Mouse (Mus musculus) layer of hippocampus, adult 8-10 months (tissue): ENCODE data around the gene Myh10. TPM values are rescaled to one million over a fixed set of nuclear protein-coding genes. Genes with fewer than 3 reads are reported as not detected.

Experiments
- DNase-seq, 2 experiments: peaks; one replicate each; pipeline ENCODE4 v3.0.0; 2022; ENCODE audit warnings: low spot score in 2 of 2
- total RNA-seq, 4 experiments: library from RNA; stranded (reverse); gene quantifications; 2 replicates each; pipeline ENCODE4 v1.2.4; 2022

Myh10 gene
- total RNA-seq, 4 experiments from 2014 or later: 139 to 165 (median 152) TPM

DNA sequence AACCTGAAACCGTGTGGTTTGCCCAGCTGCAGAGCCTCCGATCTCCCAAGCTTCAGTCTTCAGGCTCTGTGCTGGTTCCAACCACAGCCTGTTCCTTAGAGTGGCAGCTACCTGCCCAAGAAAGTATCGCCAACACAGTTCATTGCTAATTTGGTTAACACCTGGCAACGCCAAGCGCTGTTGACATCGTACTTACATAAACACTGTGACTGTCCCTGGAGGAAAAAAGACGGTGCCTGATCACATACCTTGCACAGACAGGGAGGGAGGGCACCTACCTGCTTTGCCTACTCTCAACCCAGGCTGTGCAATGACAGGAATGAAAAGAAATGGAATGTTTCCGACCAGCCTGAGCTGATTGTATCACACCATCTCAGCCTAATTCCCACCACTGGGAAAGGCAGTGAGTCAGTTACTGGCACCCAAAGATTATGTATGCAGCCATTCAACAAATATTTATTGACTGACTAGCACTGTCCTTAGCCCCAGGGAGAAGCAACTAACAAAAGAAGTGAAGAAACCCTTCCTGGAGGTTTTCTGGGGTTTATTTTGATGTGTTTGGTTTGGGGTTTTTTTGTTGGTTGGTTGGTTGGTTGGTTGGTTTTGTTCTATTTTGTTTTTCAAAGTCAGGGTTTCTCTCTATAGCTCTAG is 168.7 kb downstream of the Myh10 start:
- no peak for DNase-seq

DNA sequence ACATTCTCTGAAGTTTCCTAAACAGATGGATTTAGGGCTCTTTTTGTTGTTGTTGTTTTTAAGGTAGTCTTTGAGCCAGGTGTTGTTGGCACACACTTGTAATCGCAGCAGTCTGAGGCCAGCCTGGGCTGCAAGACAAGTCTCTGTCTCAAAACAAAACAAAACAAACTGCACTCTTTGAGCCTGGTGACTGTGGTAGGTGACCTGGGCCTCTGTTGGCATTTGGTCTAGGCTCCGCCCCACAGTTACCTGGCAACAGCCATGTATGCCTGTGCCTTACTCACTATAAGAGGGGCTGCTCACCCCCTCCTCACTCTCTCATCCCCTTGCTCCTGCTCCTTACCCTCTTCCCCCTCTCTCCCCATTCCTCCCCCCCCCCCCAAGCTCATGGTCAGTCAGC is 170.9 kb downstream of the Myh10 start:
- DNase-seq: no peak

GRCm38 (mm10) chr11:68863631-68864091 is 172.3 kb downstream of the Myh10 start:
- no peak for DNase-seq

DNA sequence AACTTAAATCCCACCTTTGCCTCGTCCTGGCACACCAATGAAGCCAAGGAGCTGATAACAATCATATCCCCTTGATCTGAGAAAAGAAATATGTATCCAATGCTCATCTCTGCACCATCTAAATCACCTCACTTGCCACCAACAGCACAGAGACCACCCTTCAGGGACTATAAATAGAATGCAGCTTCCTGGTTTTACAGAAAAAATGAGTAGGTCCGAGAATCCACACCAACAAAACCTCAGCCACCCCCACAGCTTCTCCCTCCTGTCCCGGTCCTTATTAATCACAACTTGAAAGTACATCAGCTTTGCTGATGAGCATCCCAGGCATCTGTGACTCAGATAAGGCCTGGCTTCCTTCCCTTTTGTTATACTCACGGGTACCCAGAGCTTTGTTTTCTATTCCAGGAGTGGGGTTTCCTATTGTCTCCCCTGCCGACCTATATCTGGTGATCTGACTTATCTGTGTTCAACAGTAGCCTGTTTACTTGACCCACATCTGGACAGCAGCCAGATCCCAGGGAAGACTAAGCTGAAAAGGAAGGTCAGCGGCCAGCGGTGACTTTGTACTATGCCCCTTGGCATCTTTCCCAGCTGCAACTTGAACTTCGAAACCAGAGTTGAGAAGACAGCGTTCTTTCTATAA is 173.3 kb downstream of the Myh10 start:
- no peak for DNase-seq

Other genes with a start within 250 kb of the Myh10 start
- gene Pik3r6, start 188.5 kb upstream of the Myh10 start, total RNA-seq: 1 to 10 TPM; 1.5 to 6.2 (median 2.5) TPM
- not detected for gene Mfsd6l, start 135.4 kb upstream of the Myh10 start, total RNA-seq
- 1 to 10 TPM; 1.8 to 2.5 (median 2.0) TPM for gene Ccdc42, start 104.5 kb upstream of the Myh10 start, total RNA-seq
- gene Ndel1, start 180.3 kb downstream of the Myh10 start, total RNA-seq: 100 to 1,000 TPM in 1 of 4 experiments, 10 to 100 TPM in 3; 78.3 to 104 (median 86.6) TPM
- gene Rnf222, start 197.0 kb downstream of the Myh10 start, total RNA-seq: not detected
- 100 to 1,000 TPM; 779 to 924 (median 859) TPM for gene Rpl26, start 210.0 kb downstream of the Myh10 start, total RNA-seq
- gene Odf4, start 235.5 kb downstream of the Myh10 start, total RNA-seq: under 1 TPM in 3 of 4 experiments, not detected in 1; 0.32 to 0.58 (median 0.45) TPM